Mouse (Mus musculus): ENCODE measurements around the gene Sv2c.

Gene Sv2c

DNA sequence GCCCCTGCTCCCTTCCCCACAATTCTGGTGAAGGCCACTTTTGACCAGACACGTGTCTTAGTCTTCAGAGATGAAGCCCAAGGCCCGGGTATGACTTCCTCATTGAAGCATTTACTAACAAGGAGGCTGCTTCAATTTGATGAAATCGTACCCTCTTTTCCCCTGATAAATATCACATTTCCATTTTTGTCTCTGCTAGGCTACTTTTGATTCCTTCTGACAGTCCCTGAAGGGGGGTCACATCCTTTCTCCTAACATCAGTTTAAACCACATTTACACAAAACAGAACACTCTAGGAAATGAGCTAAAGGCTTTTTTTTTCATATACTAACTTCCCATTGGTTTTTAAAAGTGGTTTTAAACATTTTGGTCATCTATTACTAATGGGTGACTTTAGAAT lies 79.6 kb downstream of the Sv2c start:
- no peak for DNase-seq (ENCODE audit: low read depth, low spot score)

DNA sequence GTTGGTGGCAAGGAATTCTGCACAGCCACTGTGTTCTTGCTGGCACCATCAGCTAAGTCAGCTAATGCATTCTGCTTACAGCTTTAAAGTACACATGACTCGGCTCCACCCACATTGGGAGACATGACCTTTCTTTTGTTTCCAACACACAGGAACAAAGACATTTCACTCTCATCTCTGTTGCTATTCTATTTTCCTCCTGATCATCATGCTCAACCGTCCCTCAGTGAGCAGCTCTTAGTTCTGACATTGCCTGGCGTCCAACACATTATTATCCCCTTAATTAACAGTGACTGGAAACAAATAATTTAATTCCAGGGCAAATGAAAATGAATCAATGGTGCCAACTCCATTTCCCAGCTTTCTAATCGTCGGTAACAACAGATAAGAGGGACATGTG lies 87.0 kb downstream of the Sv2c start:
- no peak for DNase-seq (ENCODE audit: low read depth, low spot score)

DNA sequence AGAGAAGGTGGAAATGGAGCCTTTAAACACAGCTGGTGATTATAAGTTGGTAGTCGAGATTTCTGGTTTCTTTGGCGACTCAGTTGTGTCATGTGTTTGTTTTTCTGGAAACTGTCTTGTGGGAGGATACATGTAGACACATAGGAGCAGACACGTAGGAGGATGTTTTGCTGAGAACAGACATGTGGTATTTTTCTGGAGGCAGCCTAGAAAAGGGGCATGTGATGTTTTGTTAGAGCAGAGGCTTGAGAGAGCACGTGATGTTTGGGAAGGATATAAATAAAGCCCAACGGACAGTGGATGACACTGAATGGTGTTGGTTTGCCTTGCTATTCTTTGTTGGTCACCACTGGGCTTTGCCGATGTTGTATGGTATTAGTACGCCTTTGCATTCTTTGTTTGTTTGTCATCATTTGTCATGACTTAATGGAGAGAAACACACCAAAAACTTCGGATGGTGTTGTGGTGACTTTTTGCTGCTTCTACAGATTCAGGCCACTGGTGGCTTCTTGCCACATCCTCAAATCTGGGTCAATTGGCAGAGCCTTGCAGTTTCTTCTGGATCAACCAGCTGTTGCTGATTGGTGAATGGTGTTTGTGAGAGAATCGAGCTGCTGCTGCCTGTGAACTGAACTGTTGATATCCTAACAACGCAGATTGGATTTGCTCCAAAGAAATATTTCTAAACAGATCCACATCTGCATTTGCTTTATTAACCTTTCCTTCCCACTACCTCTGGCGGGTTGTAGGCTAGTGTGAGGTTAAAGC lies 91.9 kb downstream of the Sv2c start:
- no peak for DNase-seq (ENCODE audit: low read depth, low spot score)

DNA sequence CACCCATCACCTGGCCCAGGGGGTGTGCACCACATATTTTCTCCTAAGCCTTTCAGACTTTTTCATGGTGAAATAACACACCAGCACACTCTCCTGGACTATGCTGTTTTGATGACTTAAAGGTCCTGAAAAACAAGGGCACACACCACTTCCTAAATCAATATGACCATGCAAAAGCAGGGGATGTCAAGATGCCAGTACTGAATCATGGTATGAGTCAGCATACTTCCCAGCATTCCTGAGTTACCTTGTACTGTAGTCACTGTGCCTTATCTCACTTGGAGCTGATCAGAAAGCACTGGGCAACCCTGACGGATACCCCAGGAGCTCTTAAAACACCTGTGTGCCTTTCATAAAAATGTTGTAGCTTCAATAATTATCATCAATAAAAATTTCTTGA lies 92.8 kb downstream of the Sv2c start:
- DNase-seq (ENCODE audit: low read depth, low spot score): no peak

DNA sequence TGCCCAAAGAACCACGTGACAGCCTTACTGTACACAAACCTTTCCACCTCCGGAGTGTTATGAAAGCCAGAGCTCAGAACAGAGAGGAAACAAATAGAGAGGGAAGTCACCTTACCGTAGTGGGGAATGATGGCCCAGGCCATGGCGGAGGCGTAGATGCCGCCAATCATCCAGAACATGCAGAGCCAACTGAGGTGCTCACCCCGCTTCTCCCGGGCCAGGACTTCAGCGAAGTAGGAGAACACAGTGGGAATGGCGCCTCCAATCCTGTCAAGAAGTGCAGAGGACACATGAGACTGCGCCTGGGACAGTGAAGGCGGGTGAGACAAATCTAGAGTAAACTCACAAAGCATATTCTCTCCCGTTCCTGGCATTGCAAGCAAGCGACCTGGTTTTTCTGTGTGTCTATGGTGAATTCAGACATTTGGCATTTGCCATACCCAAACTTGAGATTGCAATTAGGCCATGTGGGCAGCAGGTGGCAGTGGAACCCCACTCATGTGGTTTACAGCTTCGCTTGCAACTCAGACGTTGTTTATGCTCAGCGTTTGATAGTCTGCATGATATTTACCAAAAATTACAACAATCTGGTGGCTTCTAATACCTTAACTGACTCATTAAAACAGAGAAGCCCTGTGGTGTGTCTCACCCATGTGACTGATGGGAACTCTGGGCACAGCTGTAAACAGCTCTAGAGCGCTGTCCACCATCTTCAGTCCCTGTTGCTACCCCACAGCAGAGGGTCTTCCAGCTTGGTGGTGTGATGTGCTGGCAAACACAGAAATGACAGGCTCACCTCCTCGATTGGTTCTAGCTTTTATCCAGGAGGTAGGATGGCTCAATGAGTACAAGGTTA lies 101.8 kb downstream of the Sv2c start:
- DNase-seq (ENCODE audit: low read depth, low spot score): peak; percentile 55

DNA sequence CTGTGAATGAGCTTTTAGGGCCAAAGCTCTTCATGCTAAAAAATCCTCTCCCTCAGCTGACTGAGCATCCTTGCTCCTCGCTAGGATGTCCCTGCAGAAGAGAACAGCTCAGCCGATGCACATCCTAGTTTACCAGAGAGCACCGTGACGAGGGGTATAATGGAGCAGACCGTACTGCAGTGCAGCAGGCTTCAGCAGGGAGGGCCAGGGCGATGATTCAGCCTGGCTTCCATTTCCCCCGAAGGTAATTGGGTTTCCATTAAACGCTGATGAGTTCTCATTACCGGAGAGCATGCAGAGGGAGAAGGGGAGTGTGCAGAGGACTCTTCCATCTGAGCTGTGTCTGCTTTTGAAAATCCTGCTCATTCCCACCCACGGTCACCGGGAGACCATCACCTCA lies 108.5 kb downstream of the Sv2c start:
- DNase-seq (ENCODE audit: low read depth, low spot score): no peak

DNA sequence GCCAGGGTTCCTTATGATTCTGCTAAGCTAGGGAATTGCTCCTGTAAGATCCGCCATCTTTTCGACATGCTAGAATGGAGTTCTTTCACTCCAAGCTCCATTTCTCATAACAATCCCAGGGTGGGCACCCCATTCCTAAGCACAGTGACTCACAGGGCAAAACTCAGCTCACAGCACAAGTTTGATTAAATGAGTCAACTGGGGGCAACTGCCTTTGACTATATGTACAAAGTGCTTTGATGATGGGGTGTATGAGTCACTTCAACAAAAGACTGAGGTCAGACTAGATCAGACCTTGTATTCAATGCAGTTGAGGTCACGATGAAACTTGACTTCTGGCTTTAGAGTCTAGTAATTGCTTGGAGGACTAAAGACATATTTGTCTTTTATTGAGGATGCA lies 116.9 kb downstream of the Sv2c start:
- no peak for DNase-seq (ENCODE audit: low read depth, low spot score)

DNA sequence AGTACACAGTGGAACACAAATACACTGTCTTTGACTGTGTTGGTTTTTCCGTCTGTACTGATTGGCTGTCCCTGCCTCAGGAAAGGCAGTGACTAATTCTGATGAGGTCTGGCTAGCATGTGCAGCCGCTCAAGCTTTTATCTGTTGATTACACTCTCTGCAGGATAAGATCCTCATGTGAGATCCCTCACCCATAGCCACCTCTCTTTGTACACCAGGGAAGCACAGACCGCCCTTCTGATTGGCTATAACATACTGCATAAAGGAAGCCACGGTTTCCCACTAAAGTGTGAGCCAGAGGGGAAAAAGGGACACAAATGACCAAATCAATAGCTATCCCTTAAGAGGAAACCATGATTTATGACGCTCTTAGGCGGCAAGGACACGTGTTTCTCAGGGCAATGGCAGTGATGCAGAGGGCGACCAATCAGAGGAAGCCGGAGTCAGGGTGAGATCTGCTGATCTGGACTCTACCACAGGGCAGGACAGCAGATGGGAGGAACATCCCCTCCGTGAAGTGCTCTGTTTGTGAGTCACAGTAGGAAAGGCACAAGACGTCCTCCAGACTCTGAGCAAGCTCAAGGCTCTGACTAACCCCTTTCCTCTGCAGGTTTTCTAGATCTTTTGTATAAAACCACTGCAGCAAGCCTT lies 121.4 kb downstream of the Sv2c start:
- no peak for DNase-seq (ENCODE audit: low read depth, low spot score)

DNA sequence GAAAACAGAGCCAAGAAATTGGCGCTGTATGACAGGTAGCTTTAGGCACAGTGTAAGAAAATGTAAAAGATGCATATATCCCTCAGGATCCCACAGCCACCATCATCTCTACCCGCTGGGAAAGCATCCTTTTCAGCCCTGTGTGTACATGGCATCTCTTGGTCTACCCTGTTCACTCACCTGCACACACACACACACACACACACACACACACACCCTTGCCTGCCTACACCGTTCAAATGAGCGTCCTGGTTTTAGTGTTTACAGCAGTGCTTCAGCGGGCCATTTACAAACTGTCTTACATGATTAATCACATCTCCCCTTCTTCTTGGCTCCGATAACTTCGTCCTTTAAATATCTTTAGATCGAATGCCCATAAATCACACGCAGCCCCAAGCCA lies 123.4 kb downstream of the Sv2c start:
- no peak for DNase-seq (ENCODE audit: low read depth, low spot score)

DNA sequence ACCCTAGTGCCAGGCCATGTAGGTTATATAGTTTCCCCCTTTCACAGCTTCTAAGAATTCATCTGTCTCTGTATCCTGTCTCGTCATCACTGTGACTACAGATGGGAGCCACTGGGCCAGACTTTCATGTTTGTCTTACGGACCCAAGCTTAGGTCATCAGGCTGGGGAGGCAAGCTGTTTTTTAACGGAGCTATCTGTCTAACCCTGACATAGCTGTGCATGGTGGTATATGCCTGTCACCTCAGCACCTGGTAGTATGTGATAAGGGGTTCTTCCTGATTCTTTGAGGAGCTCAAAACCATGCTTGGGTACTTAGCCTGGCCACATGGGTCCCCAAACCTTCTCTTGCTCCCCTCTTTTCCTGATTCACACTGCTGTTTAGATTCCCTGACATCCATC lies 124.2 kb downstream of the Sv2c start:
- no peak for DNase-seq (ENCODE audit: low read depth, low spot score)

DNA sequence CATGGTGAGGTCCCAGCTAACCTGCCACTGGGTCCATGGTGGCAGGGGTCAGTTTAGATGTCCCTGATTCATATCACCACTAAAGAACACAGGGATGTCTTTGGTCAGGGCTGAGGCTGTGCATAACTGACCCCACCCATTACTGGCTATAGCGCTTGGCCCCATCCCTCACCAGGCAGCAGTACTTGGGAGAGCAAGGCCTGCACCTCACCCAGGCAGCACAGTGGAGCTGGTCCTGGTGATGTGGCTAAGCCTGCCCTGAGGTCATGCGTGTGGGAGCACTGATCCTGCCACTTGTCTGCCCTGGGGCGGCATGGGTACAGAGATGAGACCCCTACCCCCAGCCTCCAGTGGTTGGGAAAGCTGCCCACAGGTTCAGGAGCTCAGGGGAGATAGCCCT lies 128.8 kb downstream of the Sv2c start:
- no peak for DNase-seq (ENCODE audit: low read depth, low spot score)

DNA sequence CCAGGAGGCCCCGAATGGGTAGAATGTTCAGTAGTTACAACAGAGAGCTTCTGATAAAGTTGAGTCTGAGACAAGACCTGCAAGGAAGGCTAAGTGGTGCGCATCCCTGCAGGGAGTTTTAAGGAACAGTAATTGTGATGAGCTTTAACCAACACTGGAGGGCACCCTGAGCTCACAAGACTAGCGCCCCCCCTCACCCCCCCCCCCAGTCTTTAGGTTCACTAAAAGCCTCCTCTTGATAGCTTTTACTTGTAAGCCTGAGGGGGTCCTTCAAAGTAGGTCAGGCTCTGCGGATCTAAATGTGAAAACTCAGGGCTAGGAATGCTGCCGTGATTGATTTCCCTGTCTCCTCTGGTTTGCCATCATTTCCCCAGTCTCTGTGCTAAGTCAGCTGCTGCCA lies 129.9 kb downstream of the Sv2c start:
- DNase-seq (ENCODE audit: low read depth, low spot score): no peak

DNA sequence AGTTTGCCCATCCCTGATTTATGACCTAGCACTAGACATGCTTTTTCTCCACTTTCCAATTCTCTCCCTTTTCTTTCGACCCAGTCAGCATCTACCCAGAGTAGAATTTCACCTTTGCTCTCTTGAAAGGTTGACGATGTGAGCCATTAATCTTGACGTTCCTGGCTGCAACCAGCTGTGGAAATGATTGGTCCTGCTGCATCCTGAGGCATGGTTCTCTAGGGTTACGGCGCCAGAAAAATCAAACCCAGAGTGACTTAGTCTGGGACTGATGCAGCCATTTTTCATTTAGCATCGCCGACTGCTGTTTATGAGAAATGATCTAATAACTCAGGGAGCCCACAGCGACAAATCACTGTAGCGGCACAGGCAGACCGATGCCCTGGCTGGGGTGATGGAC lies 133.0 kb downstream of the Sv2c start:
- DNase-seq (ENCODE audit: low read depth, low spot score): peak; percentile 77

DNA sequence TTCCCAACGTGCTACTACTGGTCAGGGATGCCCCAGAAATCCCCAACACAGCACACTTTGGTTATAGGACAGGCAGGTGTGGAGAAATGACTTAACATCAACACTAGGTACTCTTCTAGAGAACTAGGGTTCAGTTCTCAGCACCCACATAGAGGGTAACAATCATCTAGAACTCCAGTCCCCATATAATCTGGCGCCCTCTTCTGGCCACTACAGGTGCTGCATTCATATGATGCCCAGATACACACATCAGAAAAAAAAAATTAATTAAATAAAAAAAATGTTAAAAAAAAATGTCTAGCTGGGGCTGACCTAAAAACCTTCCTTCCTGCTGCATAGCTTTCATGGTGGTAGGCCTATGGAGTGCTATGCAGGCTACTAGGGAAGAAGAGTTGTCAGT lies 135.1 kb downstream of the Sv2c start:
- DNase-seq (ENCODE audit: low read depth, low spot score): no peak

DNA sequence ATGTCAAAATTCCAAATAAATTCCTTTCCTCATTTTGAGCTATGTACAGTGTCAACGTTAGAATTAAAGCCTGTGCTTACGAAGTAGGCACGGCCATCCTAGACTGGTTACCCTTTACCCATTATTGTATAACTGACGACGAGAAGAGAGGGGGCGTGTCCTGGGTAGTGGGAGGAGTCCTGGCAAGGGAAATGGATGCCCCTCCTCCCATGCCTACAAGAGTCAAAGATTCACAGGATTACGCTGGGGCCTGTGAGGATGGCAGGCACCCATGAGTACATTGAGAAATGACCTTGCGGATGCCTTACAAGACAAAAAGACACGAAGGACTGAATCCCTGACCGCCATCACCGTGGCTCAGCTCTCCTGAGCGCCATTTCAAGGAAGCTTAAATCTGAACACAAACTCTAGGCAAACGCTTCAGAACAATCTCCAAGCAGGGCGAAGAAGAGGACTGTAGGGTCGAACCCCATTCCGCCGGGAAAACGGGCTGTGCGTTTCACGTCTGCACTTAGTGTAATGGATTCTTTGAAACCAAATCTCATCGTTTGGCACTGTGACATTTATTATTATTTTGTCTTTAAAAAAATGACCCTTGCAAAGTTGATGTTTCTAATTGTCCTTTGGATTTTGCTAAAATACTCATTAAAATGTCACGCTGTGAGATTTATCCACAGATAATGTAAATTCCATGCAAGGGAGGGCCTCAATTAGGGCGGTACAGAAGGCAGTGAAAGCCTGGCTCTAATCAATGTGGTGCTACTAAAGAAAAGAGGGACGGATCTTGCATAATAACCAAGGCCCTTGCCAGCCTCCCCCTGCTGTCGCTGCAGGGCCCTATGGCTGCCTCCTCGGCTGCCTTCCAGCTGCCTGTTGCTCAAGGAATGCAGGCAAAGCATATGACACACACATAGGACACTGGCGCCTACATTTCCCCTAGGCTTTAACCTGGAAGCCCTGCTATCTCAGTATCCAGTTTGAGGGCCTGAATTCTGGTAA lies 137.4 kb downstream of the Sv2c start:
- no peak for DNase-seq (ENCODE audit: low read depth, low spot score)

DNA sequence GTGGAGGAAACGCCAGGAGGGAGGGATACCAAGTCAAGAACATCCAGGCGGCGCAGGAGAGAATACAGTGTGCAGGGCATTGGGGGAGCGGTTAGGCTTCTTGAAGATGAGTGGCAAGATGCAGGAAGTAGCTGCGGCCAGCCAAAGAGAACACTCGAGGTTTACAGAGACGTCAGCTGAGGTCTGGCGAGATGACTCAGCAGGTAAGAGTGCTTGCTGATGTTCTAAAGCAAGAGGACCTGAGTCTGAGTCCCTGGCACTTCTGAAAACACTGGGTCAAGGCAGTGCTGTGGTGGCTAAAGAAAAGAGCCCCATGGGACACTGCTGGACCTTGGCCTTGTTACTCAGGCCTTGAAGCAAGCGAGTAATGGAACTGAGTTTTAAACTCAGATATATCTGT lies 144.2 kb downstream of the Sv2c start:
- no peak for DNase-seq (ENCODE audit: low read depth, low spot score)

DNA sequence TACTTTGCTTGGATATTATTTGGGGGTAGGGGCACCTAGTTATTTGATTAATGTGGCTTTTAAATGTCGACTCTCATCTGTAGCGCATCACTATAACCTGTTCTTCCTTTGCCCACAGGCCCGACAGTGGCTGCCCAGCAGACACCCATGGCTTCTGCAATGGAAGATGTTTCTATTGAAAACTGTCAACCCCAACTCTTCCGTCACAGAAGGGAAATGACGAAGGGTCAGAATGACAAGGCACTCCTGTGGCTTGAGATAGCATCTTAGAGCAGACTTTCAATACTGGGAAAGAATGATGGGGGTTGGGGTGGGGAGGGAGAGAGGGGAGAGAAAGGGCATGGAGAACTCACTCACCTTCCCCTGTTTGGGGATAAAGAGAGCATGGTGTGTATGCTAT lies 145.2 kb downstream of the Sv2c start:
- DNase-seq (ENCODE audit: low read depth, low spot score): no peak

DNA sequence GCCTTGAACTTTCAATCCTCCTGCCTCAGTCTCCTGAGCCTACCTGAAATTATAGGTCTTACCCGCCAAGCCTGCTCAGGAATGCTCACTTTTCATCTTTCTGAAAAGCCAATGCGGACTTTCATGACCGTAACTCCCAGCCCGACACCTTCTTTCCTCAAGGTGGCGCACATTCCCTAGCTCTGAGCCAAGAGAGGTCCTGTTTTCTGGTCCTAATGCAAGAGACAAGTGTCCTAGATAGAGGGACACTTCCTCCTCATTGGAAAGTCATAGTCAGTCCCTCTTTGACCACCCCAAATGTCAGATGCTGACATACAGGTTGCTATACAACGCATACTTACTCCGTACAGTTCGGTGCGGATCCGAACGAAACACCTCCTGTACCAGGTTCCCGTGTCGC lies 146.0 kb downstream of the Sv2c start:
- DNase-seq (ENCODE audit: low read depth, low spot score): no peak

DNA sequence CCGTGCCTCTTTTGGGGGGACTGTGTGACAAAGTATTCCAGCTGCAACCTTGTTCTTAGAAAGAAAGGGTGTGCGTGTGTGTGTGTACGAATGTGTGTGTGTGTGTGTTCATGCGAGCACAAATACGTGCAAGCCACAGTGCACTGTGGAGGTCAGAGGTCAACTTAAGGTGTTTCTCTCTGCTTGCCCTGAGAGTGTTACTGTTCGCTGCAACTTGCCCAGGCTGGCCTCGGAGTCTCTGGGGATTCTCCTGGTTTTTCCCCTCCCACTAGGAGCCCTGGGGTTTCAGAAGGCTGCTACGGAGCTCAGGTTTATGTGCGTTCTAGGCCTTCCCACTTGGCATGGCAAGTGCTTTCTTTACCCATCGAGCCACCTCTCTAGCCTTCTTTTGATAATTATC lies 157.2 kb downstream of the Sv2c start:
- no peak for DNase-seq (ENCODE audit: low read depth, low spot score)

DNA sequence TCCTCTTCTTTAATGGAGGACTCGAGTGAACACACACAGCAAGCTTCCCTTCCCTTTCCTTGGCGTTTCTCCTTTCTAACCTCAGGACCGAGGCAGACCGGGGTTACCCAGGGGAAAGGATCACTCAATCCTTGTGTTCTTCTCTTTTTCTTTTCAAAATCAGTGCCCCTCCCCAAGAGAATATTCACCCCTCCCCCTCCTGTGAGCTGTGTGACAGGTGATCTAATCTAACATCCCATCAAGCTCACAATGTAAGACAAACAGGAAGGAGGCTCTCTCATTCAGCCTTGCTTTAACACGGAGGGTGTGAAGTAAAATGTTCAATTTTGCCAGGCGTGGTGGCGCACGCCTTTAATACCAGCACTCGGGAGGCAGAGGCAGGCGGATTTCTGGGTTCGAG lies 158.3 kb downstream of the Sv2c start:
- no peak for DNase-seq (ENCODE audit: low read depth, low spot score)

DNA sequence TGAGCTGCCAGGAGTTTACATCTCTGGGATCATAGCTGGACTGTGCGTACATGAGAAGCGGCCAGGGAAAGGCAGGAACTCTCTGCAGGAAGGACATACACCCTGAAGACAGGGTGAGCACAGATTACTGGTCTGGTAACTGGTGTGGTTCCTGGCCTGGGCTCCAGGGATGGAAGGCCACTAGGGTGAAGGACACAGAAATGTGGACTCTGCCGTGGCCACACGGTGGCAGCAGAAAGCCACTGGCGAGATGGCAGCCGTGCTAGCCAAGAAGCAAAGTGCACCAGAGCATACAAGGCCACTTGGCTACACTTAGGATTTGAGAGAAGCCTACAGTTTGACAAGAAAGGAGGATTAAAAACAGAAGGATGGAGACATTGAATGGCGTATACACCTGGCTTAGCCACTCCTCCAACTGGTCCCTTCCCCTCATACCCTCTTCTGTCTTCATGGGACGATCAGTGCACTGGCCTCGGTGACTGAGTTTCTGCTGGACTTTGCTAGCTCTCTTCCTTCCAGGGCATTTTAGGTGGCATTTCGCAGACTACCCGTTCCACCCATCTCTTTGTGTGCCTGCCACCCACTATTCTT lies 158.9 kb downstream of the Sv2c start:
- peak; percentile 72 for DNase-seq (ENCODE audit: low read depth, low spot score)
